Mouse (Mus musculus) cerebellum, adult 2 months (tissue): ENCODE measurements around the gene Pik3r2. TPM values are rescaled to one million over a fixed set of nuclear protein-coding genes. Genes with fewer than 3 reads are reported as not detected.

Experiments used
- DNase-seq, 2 experiments: peaks; one replicate each; pipeline ENCODE4 v3.0.0; 2021
- H3K27ac ChIP-seq: fragments of 200-500 bp; 2 replicates; pipeline ENCODE4 v1.5.1; 2012; ENCODE audit warnings: low read length, control low read depth, inconsistent platforms; ENCODE audit not compliant: insufficient read depth
- H3K27me3 ChIP-seq: fragments of 200-500 bp; 2 replicates; pipeline ENCODE4 v1.6.1; 2012; ENCODE audit warnings: inconsistent platforms, mild to moderate bottlenecking, low read length, moderate library complexity; ENCODE audit not compliant: control insufficient read depth, insufficient read depth
- H3K4me1 ChIP-seq: fragments of 200-500 bp; 2 replicates; pipeline ENCODE4 v1.6.1; 2011; ENCODE audit warnings: low read length; ENCODE audit not compliant: control insufficient read depth, insufficient read depth
- H3K4me3 ChIP-seq: fragments of 200-500 bp; replicated peaks from 2 replicates; pipeline ENCODE3; 2011; ENCODE audit warnings: mild to moderate bottlenecking, low read depth, low read length, control low read depth; ENCODE audit not compliant: insufficient read depth
- CTCF ChIP-seq: fragments of 200-500 bp; IDR thresholded peaks from 2 replicates; pipeline ENCODE4 v1.5.1; 2011; ENCODE audit warnings: low read depth, mild to moderate bottlenecking, control low read depth, low read length, moderate library complexity, borderline replicate concordance; ENCODE audit not compliant: insufficient read depth
- POLR2A ChIP-seq: fragments of 200-500 bp; IDR thresholded peaks from 2 replicates; pipeline ENCODE4 v1.6.1; 2011; ENCODE audit warnings: low read length, control low read depth, borderline replicate concordance; ENCODE audit not compliant: insufficient read depth
- WGBS: fragments of 180-500 bp; shearing (Covaris S2); methylation state at CpG from one replicate; pipeline ENCODE4 v1.1.7; 2018; 5-methylcytosine and 5-hydroxymethylcytosine counted together
- polyA plus RNA-seq: library from polyadenylated mRNA; depleted of rRNA; stranded (reverse); fragments of >200 nt; gene quantifications from 2 replicates; pipeline ENCODE4 v1.2.3, GENCODE M21; 2012

Pik3r2 gene
- polyA plus RNA-seq, 1 experiment = 150 TPM

GRCm38 (mm10) chr8:70798281-70798680 is 21.8 kb upstream of the Pik3r2 start:
- TF ChIP-seq CTCF (no peak), POLR2A (no peak)
- Histone ChIP-seq H3K27me3 (no peaks in the 10 kb centered on the region), H3K27ac (peak overlapping the region; percentile 1; the same call in 1 of the 2 replicates), H3K4me3 (no peak overlapping the region), H3K4me1 (no peaks in the 10 kb centered on the region)
- WGBS = 9% methylated on average over 15 of the region's 15 CpGs
- DNase-seq = peak in 1 of 2 experiments; percentile 52

DNA sequence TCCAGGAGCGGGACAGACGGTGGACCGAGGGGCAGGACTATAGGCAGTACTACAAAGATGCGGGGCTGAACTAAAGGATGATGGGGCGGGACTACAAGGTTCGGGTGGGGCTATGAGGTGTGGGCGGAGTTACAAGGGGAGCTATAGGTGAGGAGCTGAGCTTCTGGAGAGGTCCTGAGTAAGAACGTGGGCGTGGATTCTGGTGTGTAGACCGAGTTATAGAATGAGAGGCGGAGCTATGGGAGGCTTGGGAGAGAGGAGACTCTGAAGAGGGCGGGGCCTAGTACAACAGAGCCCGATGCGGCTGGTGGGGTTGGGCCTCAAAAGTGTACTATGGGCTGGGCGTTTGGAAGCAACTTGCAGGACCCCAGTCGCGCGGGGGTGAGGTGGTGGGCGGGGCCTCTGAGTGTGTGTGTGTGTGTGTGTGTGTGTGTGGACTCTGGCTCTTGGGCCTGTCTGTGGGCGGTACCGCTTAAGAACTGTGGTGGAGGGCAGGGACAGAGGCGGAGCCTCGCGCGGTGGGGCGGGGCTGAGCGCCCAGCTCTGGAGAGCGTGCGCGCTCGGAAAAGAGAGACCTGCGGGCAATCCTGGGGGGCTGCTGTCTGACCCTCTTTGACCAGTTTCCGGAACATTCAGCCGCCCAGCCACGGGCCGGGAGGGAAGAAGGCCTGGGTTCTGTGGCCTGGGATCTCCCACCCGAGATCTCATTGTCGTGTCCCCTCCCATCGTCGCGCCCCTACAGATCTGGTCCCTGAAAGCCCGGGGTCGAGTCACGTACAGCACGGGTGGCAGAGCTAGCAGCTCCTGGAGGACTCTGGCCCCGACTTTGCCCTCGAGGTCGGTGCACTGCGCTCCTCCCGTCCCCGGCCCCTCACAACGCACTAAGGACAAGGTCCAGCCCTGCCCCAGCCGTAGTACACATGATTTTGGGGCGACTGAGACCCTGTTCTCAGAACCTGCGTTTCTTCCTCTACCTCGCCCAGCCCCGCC is 20.9 kb upstream of the Pik3r2 start:
- Histone ChIP-seq H3K4me3 (peak overlapping the region; percentile 74), H3K27me3 (no peaks in the 10 kb centered on the region), H3K27ac (peak overlapping the region; percentile 1; the same call in 1 of the 2 replicates), H3K4me1 (peaks cover 6% of the 10 kb centered on the region)
- DNase-seq = peak; percentile 79 to 83
- WGBS = under 1% methylated on average over 55 of the region's 57 CpGs
- TF ChIP-seq CTCF (no peak), POLR2A (0 out of 2 replicates have a peak, but pooled peaks have one; percentile 1)

- peaks cover 6% of the 10 kb centered on the region for H3K4me1 ChIP-seq
- peak overlapping the region; percentile 60; the same call in 1 of the 2 replicates for H3K27ac ChIP-seq
Observed at GRCm38 (mm10) chr8:70796403-70797080, 20.0 kb upstream of the Pik3r2 start.

DNA sequence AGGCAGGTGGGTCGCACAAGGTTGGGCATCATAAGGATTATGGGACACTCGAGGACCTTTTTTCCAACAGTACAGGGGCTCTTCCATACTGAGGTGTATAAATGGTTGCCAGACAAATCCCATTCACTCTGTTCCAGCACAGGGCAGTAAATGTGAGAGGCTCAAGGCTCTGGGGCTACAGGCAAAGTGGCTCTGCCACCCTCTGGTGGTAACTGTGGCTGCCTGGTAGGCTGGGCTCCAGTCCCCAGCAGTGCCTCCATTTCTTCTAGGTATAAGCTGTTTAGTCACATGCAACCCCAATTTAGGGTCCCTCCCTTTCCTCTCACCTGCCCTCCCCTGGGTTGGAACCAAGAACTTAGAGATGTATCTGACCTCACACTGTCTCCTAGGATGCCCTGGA is 18.9 kb upstream of the Pik3r2 start:
- no peaks in the 10 kb centered on the region for H3K27me3 ChIP-seq
- no peak for DNase-seq
- no peak overlapping the region for H3K27ac ChIP-seq
- 92% methylated on average over 2 of the region's 2 CpGs for WGBS
- H3K4me3 ChIP-seq = no peak overlapping the region
- no peak for TF ChIP-seq POLR2A
- peak; percentile 39; the same call in 1 of the 2 replicates for TF ChIP-seq CTCF
- H3K4me1 ChIP-seq = peaks cover 6% of the 10 kb centered on the region

More at GRCm38 (mm10) chr8:70796403-70797080, 20.0 kb upstream of the Pik3r2 start:
- DNase-seq = no peak
- 6% methylated on average over 54 of the region's 54 CpGs for WGBS
- peak overlapping the region; percentile 74 for H3K4me3 ChIP-seq
- H3K27me3 ChIP-seq = no peaks in the 10 kb centered on the region
- no peak for TF ChIP-seq CTCF
- TF ChIP-seq POLR2A = no peak

DNA sequence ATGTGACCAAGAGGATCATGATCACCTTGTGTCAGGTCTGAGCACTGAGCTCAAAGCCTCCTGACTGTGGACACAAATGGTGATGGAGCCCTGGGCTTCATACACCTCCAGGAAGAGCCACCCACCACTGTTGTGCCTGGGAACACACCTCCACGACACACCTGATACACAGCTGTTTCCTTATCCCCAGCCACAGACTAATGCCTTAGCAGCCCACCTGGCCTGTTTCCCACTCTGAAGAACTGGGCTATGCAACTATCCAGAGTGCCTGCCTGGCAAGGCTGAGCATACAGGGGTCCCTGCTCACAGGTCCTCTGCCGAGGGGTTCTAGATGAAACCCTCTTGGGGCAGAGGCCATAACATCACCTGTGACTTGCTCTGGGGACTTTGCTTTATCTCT is 17.7 kb upstream of the Pik3r2 start:
- TF ChIP-seq CTCF (no peak), POLR2A (no peak)
- H3K27me3 ChIP-seq = no peaks in the 10 kb centered on the region
- no peak overlapping the region for H3K27ac ChIP-seq
- no peak overlapping the region for H3K4me3 ChIP-seq
- H3K4me1 ChIP-seq = peaks cover 8% of the 10 kb centered on the region
- no peak for DNase-seq
- 88% methylated on average over 2 of the region's 2 CpGs for WGBS

GRCm38 (mm10) chr8:70792700-70793099 is 16.2 kb upstream of the Pik3r2 start:
- DNase-seq = peak in 1 of 2 experiments; percentile 68
- WGBS = 1% methylated on average over 20 of the region's 20 CpGs
- TF ChIP-seq POLR2A (no peak), CTCF (no peak)
- Histone ChIP-seq H3K4me3 (peak overlapping the region; percentile 28), H3K27me3 (no peaks in the 10 kb centered on the region), H3K27ac (no peak overlapping the region), H3K4me1 (peaks cover 18% of the 10 kb centered on the region)

GRCm38 (mm10) chr8:70791975-70792691 is 15.6 kb upstream of the Pik3r2 start:
- H3K4me1 ChIP-seq = peaks cover 22% of the 10 kb centered on the region
- no peaks in the 10 kb centered on the region for H3K27me3 ChIP-seq
- H3K27ac ChIP-seq = no peak overlapping the region
- DNase-seq = peak; percentile 84 to 89
- peak overlapping the region; percentile 28 for H3K4me3 ChIP-seq
- 2% methylated on average over 58 of the region's 58 CpGs for WGBS
- no peak for TF ChIP-seq CTCF
- TF ChIP-seq POLR2A = peak; percentile 13; the same call in 1 of the 2 replicates
